Mouse (Mus musculus) heart, adult 2 months (tissue): ENCODE data around the gene Bsg.

Experiments
- CTCF ChIP-seq: fragments of 200-600 bp; IDR thresholded peaks from 2 replicates; pipeline ENCODE4 v1.8.1; 2022; ENCODE audit warnings: antibody characterized with exemption, mild to moderate bottlenecking, moderate library complexity
- EP300 ChIP-seq: fragments of 200-500 bp; IDR thresholded peaks from 2 replicates; pipeline ENCODE4 v1.6.1; 2011; ENCODE audit warnings: low read depth, low read length, control low read depth; ENCODE audit not compliant: insufficient read depth
- POLR2A ChIP-seq: fragments of 200-500 bp; IDR thresholded peaks from 2 replicates; pipeline ENCODE4 v1.6.1; 2011; ENCODE audit warnings: mild to moderate bottlenecking, low read depth, low read length, control low read depth; ENCODE audit not compliant: insufficient read depth

GRCm38 (mm10) chr10:79700676-79701075 lies 3.6 kb upstream of the Bsg start:
- TF ChIP-seq POLR2A (no peak), CTCF (no peak), EP300 (no peak)
